Mouse (Mus musculus): ENCODE measurements at regions not wholly inside any gene's neighbourhood (a gene's known extent, or its start where the extent isn't known, plus 50 kb on each side); places are given as distances from the start of the nearest gene placed in this dataset.

DNA sequence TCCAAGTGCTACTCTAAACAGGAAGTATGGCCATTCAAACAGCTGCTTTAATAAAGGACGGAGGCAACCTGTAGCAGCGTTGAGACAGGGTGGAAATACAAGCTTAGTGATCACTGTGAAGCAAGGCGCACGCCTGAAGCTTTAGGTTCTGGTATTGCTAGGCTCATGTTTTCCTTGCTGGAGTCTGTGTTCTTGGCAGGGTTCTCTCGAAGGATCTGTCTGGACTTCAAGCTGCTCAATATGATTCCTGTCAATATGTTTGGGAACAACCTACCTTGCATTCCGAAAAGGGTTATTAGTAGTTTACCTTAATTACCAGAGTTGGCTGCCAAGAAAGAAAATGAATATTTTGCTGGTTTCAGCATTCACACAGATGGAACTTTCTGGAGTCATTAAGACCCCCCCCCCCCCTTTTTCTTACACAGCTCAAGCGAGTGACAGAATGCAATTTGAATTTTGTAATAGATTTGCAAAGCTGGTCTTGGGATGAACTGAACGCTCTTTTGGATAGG, 145.1 kb upstream of the Tmpo start:
- H3K4me1 ChIP-seq (ENCODE audit: control insufficient read depth, insufficient read depth, low read length): no peaks in the 10 kb centered on the region
- no peak overlapping the region for H3K4me2 ChIP-seq (ENCODE audit: low read depth, low read length)
- no peak overlapping the region for H3K9ac ChIP-seq (ENCODE audit: low read length)
- no peaks in the 10 kb centered on the region for H3K27me3 ChIP-seq (ENCODE audit: control insufficient read depth, insufficient read depth, low read length)
- H3K27ac ChIP-seq (ENCODE audit: low read length): no peak overlapping the region
- H3K4me3 ChIP-seq (ENCODE audit: low read length): no peak overlapping the region
- no peaks in the 10 kb centered on the region for H3K9me3 ChIP-seq (replicated peaks; ENCODE audit: control insufficient read depth, low read length)
- ATAC-seq (replicated peaks; ENCODE audit: extremely low read depth, insufficient read depth, low FRiP score): no peak
- WGBS: 75% methylated on average over 8 of the region's 8 CpGs
- H3K36me3 ChIP-seq (ENCODE audit: control insufficient read depth, insufficient read depth): no peaks in the 10 kb centered on the region

DNA sequence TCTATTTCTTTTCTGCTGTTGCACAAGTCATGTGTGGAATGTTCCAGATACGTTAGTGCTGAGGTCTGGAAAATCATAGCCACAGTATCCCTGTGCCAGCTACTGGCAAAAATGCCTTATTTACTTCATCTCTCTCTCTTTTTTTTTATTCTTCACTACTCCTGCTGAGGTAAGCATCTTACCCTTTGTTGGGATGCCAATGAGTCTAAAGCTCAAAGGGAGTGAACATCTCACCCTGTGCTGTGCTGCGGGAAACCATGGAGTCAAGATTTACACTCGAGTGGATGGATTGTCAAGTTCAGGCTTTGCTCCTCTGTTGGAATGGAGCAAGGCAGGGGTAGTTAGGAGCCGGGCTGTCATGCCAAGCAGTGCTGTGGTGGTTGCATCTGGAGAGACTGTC, 140.1 kb upstream of the Tmpo start:
- Histone ChIP-seq H3K4me1 (ENCODE audit: control insufficient read depth, insufficient read depth, low read length) (no peaks in the 10 kb centered on the region), H3K4me2 (ENCODE audit: low read depth, low read length) (no peak overlapping the region), H3K9me3 (replicated peaks; ENCODE audit: control insufficient read depth, low read length) (no peaks in the 10 kb centered on the region), H3K36me3 (ENCODE audit: control insufficient read depth, insufficient read depth) (no peaks in the 10 kb centered on the region), H3K27ac (ENCODE audit: low read length) (no peak overlapping the region), H3K4me3 (ENCODE audit: low read length) (no peak overlapping the region), H3K27me3 (ENCODE audit: control insufficient read depth, insufficient read depth, low read length) (no peaks in the 10 kb centered on the region), H3K9ac (ENCODE audit: low read length) (no peak overlapping the region)
- 77% methylated on average over 4 of the region's 4 CpGs for WGBS
- ATAC-seq (replicated peaks; ENCODE audit: extremely low read depth, insufficient read depth, low FRiP score): no peak

DNA sequence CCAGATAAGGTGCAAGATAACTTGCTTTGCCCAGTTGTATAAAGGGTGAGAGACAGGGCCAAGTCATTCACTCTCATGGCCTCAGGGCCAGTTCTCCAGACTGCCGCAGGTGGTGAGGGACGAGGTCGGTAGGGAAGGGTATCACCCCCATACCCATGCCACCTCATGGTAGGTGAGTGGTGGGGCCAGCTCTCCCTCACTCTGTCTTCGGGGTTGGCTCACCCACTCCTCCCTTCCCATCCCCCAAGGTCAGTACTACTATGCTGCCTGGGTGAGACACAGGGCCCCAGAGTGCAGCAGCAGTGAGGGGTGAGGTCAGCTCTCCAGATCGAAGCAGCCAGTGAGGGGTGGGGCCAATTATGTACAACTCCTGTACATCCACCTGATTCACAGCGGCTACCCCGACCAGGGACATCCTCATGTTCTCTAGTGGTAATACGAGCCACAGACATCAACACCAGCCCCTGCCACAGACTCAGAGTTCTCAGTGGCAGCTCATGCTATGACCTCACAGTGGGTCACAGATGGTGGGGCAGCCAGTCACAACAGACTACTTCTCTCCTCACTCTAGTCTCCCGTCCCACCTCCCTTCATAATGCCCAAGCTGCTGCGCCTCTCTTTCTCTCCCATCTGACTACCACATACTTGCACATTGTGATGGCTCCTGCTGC, 138.5 kb upstream of the Tmpo start:
- H3K4me1 ChIP-seq (ENCODE audit: control insufficient read depth, insufficient read depth, low read length): no peaks in the 10 kb centered on the region
- no peaks in the 10 kb centered on the region for H3K9me3 ChIP-seq (replicated peaks; ENCODE audit: control insufficient read depth, low read length)
- no peak overlapping the region for H3K27ac ChIP-seq (ENCODE audit: low read length)
- H3K27me3 ChIP-seq (ENCODE audit: control insufficient read depth, insufficient read depth, low read length): no peaks in the 10 kb centered on the region
- H3K9ac ChIP-seq (ENCODE audit: low read length): no peak overlapping the region
- H3K4me3 ChIP-seq (ENCODE audit: low read length): no peak overlapping the region
- no peak for ATAC-seq (replicated peaks; ENCODE audit: extremely low read depth, insufficient read depth, low FRiP score)
- no peak overlapping the region for H3K4me2 ChIP-seq (ENCODE audit: low read depth, low read length)
- WGBS: 75% methylated on average over 10 of the region's 10 CpGs
- no peaks in the 10 kb centered on the region for H3K36me3 ChIP-seq (ENCODE audit: control insufficient read depth, insufficient read depth)

DNA sequence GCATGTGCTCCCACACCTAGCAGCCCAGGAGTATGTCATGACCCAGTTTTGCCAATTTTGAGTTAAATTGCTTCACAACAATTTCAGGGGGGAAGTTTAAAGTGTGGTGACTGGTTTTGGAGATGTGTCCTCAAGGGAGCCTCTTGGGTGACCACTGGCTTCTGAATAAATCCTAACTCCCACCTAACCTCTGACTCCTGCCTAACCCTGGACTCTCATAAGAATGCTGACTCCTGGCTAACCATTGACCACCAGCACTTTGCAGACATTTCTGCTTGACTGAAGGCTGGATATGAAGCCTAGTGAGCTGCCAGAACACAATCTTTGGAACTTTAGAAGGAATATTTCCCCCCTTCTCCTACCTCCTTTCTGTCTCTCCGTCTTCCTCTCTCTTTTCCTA, 133.3 kb upstream of the Tmpo start:
- no peak overlapping the region for H3K4me2 ChIP-seq (ENCODE audit: low read depth, low read length)
- no peak overlapping the region for H3K9ac ChIP-seq (ENCODE audit: low read length)
- H3K4me3 ChIP-seq (ENCODE audit: low read length): no peak overlapping the region
- 0 out of 2 replicates have a peak, but pooled peaks cover 2% of the 10 kb centered on the region for H3K4me1 ChIP-seq (ENCODE audit: control insufficient read depth, insufficient read depth, low read length)
- WGBS: 89% methylated on average over 1 of the region's 1 CpGs
- no peaks in the 10 kb centered on the region for H3K36me3 ChIP-seq (ENCODE audit: control insufficient read depth, insufficient read depth)
- H3K27ac ChIP-seq (ENCODE audit: low read length): no peak overlapping the region
- H3K27me3 ChIP-seq (ENCODE audit: control insufficient read depth, insufficient read depth, low read length): no peaks in the 10 kb centered on the region
- H3K9me3 ChIP-seq (replicated peaks; ENCODE audit: control insufficient read depth, low read length): no peaks in the 10 kb centered on the region
- no peak for ATAC-seq (replicated peaks; ENCODE audit: extremely low read depth, insufficient read depth, low FRiP score)

DNA sequence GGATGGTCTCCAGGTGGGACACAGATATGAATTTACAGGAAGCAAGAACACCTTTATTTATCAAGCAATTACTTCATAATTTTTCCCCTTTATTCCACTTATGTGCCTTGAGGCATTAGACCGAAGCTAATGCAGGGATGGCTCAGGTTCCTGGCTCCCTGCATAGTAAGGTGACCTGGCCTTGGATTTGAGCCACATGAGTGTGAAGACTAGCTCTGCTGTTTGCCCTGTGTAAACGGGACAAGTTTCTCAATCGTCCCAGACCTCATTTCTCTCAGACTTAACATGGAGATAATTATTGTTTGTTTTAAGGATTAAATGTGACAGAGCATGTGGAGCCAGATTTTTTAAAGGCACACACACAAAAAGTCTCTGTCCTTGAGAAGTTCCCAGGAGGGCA, 132.2 kb upstream of the Tmpo start:
- H3K27me3 ChIP-seq (ENCODE audit: control insufficient read depth, insufficient read depth, low read length): no peaks in the 10 kb centered on the region
- 38% methylated on average over 3 of the region's 3 CpGs for WGBS
- H3K4me3 ChIP-seq (ENCODE audit: low read length): no peak overlapping the region
- H3K4me1 ChIP-seq (ENCODE audit: control insufficient read depth, insufficient read depth, low read length): 0 out of 2 replicates have a peak, but pooled peaks cover 2% of the 10 kb centered on the region
- no peak overlapping the region for H3K9ac ChIP-seq (ENCODE audit: low read length)
- H3K9me3 ChIP-seq (replicated peaks; ENCODE audit: control insufficient read depth, low read length): no peaks in the 10 kb centered on the region
- no peak overlapping the region for H3K27ac ChIP-seq (ENCODE audit: low read length)
- no peak for ATAC-seq (replicated peaks; ENCODE audit: extremely low read depth, insufficient read depth, low FRiP score)
- no peaks in the 10 kb centered on the region for H3K36me3 ChIP-seq (ENCODE audit: control insufficient read depth, insufficient read depth)
- H3K4me2 ChIP-seq (ENCODE audit: low read depth, low read length): no peak overlapping the region

DNA sequence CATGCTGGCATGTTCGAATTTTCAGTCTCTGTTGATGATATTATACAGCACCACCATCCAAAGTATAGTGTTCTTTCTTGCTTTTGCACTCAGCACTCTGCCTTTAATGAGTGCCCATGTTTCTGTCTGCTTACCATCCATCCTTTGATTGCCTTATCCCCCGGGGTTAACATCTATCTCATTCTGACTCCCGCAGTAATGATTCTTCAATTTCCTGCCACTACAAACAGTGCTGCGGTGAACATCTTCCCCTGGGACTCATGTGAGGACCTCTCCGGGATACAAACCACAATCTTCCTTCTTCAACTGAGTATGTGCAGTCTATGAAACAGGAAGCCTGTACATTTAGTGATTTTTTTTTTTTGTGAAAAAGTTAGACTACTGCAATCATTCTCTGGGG, 131.8 kb upstream of the Tmpo start:
- WGBS: 63% methylated on average over 5 of the region's 5 CpGs
- Histone ChIP-seq H3K36me3 (ENCODE audit: control insufficient read depth, insufficient read depth) (no peaks in the 10 kb centered on the region), H3K27me3 (ENCODE audit: control insufficient read depth, insufficient read depth, low read length) (no peaks in the 10 kb centered on the region), H3K4me1 (ENCODE audit: control insufficient read depth, insufficient read depth, low read length) (0 out of 2 replicates have a peak, but pooled peaks cover 2% of the 10 kb centered on the region), H3K9me3 (replicated peaks; ENCODE audit: control insufficient read depth, low read length) (no peaks in the 10 kb centered on the region), H3K9ac (ENCODE audit: low read length) (no peak overlapping the region), H3K27ac (ENCODE audit: low read length) (no peak overlapping the region), H3K4me3 (ENCODE audit: low read length) (no peak overlapping the region), H3K4me2 (ENCODE audit: low read depth, low read length) (no peak overlapping the region)
- no peak for ATAC-seq (replicated peaks; ENCODE audit: extremely low read depth, insufficient read depth, low FRiP score)

DNA sequence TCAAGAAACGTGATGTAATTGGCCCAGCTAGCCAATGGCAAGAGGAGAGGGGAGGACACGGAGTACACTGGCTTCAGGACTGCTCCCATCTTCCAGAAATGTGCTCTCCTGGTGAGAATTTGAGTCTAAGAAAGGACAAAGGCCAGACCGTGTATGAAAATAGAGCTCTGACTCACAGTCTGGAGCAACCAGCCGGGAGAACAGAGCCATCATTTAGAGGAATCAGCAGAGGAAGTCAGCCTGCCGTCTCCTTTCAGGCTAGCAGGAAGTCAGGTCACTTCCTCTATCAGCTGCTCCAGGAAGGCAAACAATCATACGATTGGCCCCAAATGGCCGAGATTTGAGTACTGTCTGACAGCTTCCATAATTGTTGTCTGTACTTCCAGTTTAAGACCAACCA, 119.0 kb upstream of the Tmpo start:
- Histone ChIP-seq H3K4me1 (ENCODE audit: control insufficient read depth, insufficient read depth, low read length) (peaks cover 5% of the 10 kb centered on the region; the same call in 1 of the 2 replicates), H3K9me3 (replicated peaks; ENCODE audit: control insufficient read depth, low read length) (no peaks in the 10 kb centered on the region), H3K4me3 (ENCODE audit: low read length) (no peak overlapping the region), H3K9ac (ENCODE audit: low read length) (no peak overlapping the region), H3K27ac (ENCODE audit: low read length) (no peak overlapping the region), H3K36me3 (ENCODE audit: control insufficient read depth, insufficient read depth) (no peaks in the 10 kb centered on the region), H3K4me2 (ENCODE audit: low read depth, low read length) (no peak overlapping the region), H3K27me3 (ENCODE audit: control insufficient read depth, insufficient read depth, low read length) (no peaks in the 10 kb centered on the region)
- WGBS: 41% methylated on average over 7 of the region's 7 CpGs
- peak; percentile 45; the same call in 1 of the 2 replicates for ATAC-seq (replicated peaks; ENCODE audit: extremely low read depth, insufficient read depth, low FRiP score)

DNA sequence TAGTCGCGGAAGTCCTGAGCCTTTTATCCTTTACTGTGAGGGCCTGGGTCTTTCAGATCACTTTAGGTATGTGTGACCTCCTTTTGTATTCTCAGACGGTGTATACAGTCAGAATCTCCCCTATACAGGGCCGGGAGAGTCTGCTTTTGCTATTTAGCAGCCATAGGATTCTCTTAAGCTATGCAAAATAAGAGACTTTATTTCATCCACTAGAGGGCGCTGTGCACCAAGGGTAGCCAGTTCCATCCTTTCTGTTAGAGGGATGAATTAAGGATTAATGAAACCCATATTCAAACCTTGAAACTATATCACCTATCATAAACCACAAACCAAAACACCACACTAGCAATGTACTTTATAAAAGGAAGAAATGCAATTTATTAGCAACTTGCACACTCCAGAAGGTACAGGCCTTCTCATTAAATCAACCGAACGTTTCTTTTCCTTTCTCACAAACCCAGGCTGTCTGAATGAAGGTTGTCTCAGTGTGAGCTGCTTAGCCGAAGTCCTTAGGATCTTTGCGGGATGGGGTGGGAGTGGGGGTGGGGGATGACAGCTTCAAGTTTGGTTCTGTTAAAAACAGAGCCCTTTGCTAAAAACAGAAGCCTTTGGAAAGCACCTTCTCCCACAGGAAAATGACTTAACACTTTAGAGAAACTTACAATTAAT, 116.8 kb upstream of the Tmpo start:
- Histone ChIP-seq H3K27ac (ENCODE audit: low read length) (no peak overlapping the region), H3K9me3 (replicated peaks; ENCODE audit: control insufficient read depth, low read length) (no peaks in the 10 kb centered on the region), H3K4me2 (ENCODE audit: low read depth, low read length) (no peak overlapping the region), H3K36me3 (ENCODE audit: control insufficient read depth, insufficient read depth) (no peaks in the 10 kb centered on the region), H3K4me3 (ENCODE audit: low read length) (no peak overlapping the region), H3K27me3 (ENCODE audit: control insufficient read depth, insufficient read depth, low read length) (no peaks in the 10 kb centered on the region), H3K9ac (ENCODE audit: low read length) (no peak overlapping the region), H3K4me1 (ENCODE audit: control insufficient read depth, insufficient read depth, low read length) (peaks cover 5% of the 10 kb centered on the region; the same call in 1 of the 2 replicates)
- 36% methylated on average over 9 of the region's 9 CpGs for WGBS
- no peak for ATAC-seq (replicated peaks; ENCODE audit: extremely low read depth, insufficient read depth, low FRiP score)

DNA sequence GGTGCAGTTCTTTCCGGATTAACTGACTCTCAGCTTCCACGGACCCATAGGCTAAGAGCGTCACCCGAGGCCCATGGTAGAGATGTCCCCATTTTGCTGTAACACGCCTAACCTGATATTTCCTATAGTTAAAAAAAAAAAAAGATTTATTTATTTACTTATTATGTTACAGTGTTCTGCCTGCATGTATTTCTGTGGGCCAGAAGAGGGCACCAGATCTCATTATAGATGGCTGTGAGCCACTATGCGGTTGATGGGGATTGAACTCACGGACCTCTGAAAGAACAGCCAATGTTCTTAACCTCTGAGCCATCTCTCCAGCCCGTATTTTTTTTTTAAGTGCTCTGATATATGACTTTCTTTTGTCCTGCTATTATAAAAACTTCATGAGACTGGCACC, 114.2 kb upstream of the Tmpo start:
- Histone ChIP-seq H3K4me3 (ENCODE audit: low read length) (no peak overlapping the region), H3K36me3 (ENCODE audit: control insufficient read depth, insufficient read depth) (no peaks in the 10 kb centered on the region), H3K27ac (ENCODE audit: low read length) (no peak overlapping the region), H3K9ac (ENCODE audit: low read length) (no peak overlapping the region), H3K9me3 (replicated peaks; ENCODE audit: control insufficient read depth, low read length) (no peaks in the 10 kb centered on the region), H3K4me2 (ENCODE audit: low read depth, low read length) (no peak overlapping the region), H3K27me3 (ENCODE audit: control insufficient read depth, insufficient read depth, low read length) (no peaks in the 10 kb centered on the region), H3K4me1 (ENCODE audit: control insufficient read depth, insufficient read depth, low read length) (peaks cover 3% of the 10 kb centered on the region; the same call in 1 of the 2 replicates)
- WGBS: 79% methylated on average over 8 of the region's 8 CpGs
- no peak for ATAC-seq (replicated peaks; ENCODE audit: extremely low read depth, insufficient read depth, low FRiP score)
